In the genomic region with DNA sequence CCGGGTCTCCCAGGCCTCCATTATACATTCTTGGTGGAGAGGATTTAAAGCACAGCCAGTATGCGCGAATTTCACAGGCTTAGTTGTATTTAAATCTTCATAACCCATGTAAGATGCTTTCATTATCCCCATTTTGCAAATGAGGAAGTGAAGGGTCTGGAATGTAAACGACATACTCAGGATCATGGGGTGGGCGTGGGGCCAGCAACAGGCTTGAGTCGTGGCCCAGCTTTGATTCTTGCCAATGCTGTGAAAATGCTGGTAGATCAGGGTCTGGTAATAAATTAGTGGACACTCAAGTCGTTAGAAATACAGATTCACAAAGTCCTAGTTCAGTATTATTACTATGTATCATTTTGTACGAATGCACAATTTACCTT, we compare ENCODE assay signal across 10 mouse cellular contexts.
A peak's percentile ranks its signal among the peaks of the same experiment; 100 is the strongest.
DNase-seq lines count a peak whose midpoint lies in the region; ATAC-seq lines count a peak whose summit lies in the region.
"Had no signal": no experiment of that assay in that cellular context is flagged by ENCODE, and none has a peak within 500 bp of the region (broad histone marks: within the 10 kb centered on the region; RNA-seq: fewer than 3 reads in every experiment).

No protein-coding gene starts in this region.

- H3K9ac ChIP-seq in neural tube, embryonic 13.5 days = no peak overlapping the region

- H3K27me3 ChIP-seq in neural tube, embryonic 13.5 days = no peaks in the 10 kb centered on the region

- peaks cover 17% of the 10 kb centered on the region for H3K4me1 ChIP-seq in neural tube, embryonic 13.5 days (replicated peaks)

- WGBS in neural tube, embryonic 13.5 days = 63% methylated on average over 8 of the region's 8 CpGs

- intact Hi-C loops in gastrocnemius, postnatal 14 days (cut with DNase I; ENCODE audit: low total_unique reads) = no loop called here
- intact Hi-C loops in gastrocnemius, postnatal 36 days (cut with DNase I) = no loop called here

- H3K9me3 ChIP-seq in neural tube, embryonic 13.5 days = no peaks in the 10 kb centered on the region

- DNase-seq in gastrocnemius, postnatal 14 days = peak; percentile 28
- no peak for DNase-seq in gastrocnemius, postnatal 36 days
- no peak for DNase-seq in neural tube, embryonic 10.5 days (ENCODE audit: extremely low spot score, low spot score)
- peak; percentile 61 for DNase-seq in kidney, postnatal 10 days
- DNase-seq in layer of hippocampus, postnatal 14 days (ENCODE audit: low spot score in 2 of 2) = no peak
- DNase-seq in left cerebral cortex, adult 11 months (ENCODE audit: low spot score) = no peak
- no peak for DNase-seq in thymus, adult 18-20 months
- DNase-seq: layer of hippocampus, adult 9-11 months; right cerebral cortex, postnatal 25 days had no signal

- ATAC-seq in neural tube, embryonic 13.5 days (ENCODE audit: low read depth) = no peak

- H3K36me3 ChIP-seq in neural tube, embryonic 13.5 days = no peaks in the 10 kb centered on the region

- H3K4me3 ChIP-seq in neural tube, embryonic 13.5 days = no peak overlapping the region

- peak overlapping the region; percentile 54; the same call in 1 of the 2 replicates for H3K27ac ChIP-seq in neural tube, embryonic 13.5 days (replicated peaks)

- H3K4me2 ChIP-seq in neural tube, embryonic 13.5 days = no peak overlapping the region

Comparison
In these comparisons a context has a peak if more than half of its experiments do, and no peak if none do; other contexts are left out.
1. DNase-seq: peak in gastrocnemius, postnatal 14 days (single experiment) and kidney, postnatal 10 days (single experiment); none in gastrocnemius, postnatal 36 days (0 of 2), neural tube, embryonic 10.5 days (single experiment), layer of hippocampus, postnatal 14 days (0 of 2), left cerebral cortex, adult 11 months (single experiment) and thymus, adult 18-20 months (0 of 2).